Comparison of ENCODE assay signal across 24 mouse cellular contexts in genomic region chrX:94011656-94012173, GRCm38 (mm10). TPM values are rescaled to one million over a fixed set of nuclear protein-coding genes. Genes with fewer than 3 reads are reported as not detected.
DNase-seq lines count a peak whose midpoint lies in the region; ATAC-seq and TF ChIP-seq lines count a peak whose summit lies in the region.
"Had no signal": no experiment of that assay in that cellular context is flagged by ENCODE, and none has a peak within 500 bp of the region (broad histone marks: within the 10 kb centered on the region; RNA-seq: fewer than 3 reads in every experiment).

No protein-coding gene starts in this region.

- no peak for ATAC-seq in heart, embryonic 11.5 days (replicated peaks; ENCODE audit: insufficient number of reproducible peaks, low FRiP score, low TSS enrichment)
- 0 out of 2 replicates have a peak, but pooled peaks have one; percentile 37 for ATAC-seq in lung, postnatal 0 days
- 0 out of 2 replicates have a peak, but pooled peaks have one; percentile 43 for ATAC-seq in embryonic facial prominence, embryonic 15.5 days (ENCODE audit: insufficient number of reproducible peaks, low FRiP score, low TSS enrichment, low read depth)
- ATAC-seq: hindbrain, embryonic 16.5 days; inflammation-experienced regulatory T-cells, adult 6 months; intestine, postnatal 0 days had no signal

- no peak overlapping the region for H3K9ac ChIP-seq in heart, embryonic 11.5 days (ENCODE audit: low read depth, low read length)
- H3K9ac ChIP-seq in lung, postnatal 0 days (replicated peaks; ENCODE audit: low read depth), result no peak overlapping the region
- H3K9ac ChIP-seq in embryonic facial prominence, embryonic 15.5 days, result no peak overlapping the region
- H3K9ac ChIP-seq: forebrain, embryonic 13.5 days; forebrain, postnatal 0 days; heart, embryonic 13.5 days; hindbrain, embryonic 12.5 days had no signal

- no peak for TF ChIP-seq EP300 in lung, postnatal 0 days (IDR thresholded peaks at IDR 0.05)

- peak; percentile 7 to 27 for DNase-seq in heart, adult 18-20 months
- peak; percentile 32 for DNase-seq in lung, postnatal 0 days (ENCODE audit: low spot score)
- no peak for DNase-seq in lung, postnatal 4 days
- no peak for DNase-seq in adrenal gland, postnatal 25 days
- DNase-seq in left cerebral cortex, adult 11 months (ENCODE audit: low spot score), result no peak
- DNase-seq: cerebellum, adult 11-12 months; cerebellum, adult 9-10 months; cerebellum, postnatal 25 days had no signal

- H3K36me3 ChIP-seq in heart, embryonic 11.5 days (ENCODE audit: control insufficient read depth, insufficient read depth, low read length), result no peaks in the 10 kb centered on the region
- H3K36me3 ChIP-seq in lung, postnatal 0 days (ENCODE audit: insufficient read depth, low read length), result no peaks in the 10 kb centered on the region
- H3K36me3 ChIP-seq in embryonic facial prominence, embryonic 15.5 days, result no peaks in the 10 kb centered on the region
- H3K36me3 ChIP-seq: heart, embryonic 13.5 days; hindbrain, embryonic 12.5 days had no signal

- TF ChIP-seq CTCF in lung, postnatal 0 days (IDR thresholded peaks at IDR 0.05), result no peak

- WGBS in heart, embryonic 11.5 days (ENCODE audit: insufficient replicate concordance), result 84% methylated on average over 7 of the region's 7 CpGs
- 80% methylated on average over 7 of the region's 7 CpGs for WGBS in lung, postnatal 0 days
- 53% methylated on average over 7 of the region's 7 CpGs for WGBS in embryonic facial prominence, embryonic 15.5 days

- no peak overlapping the region for H3K4me2 ChIP-seq in heart, embryonic 11.5 days
- no peak overlapping the region for H3K4me2 ChIP-seq in lung, postnatal 0 days (replicated peaks; ENCODE audit: low read depth, low read length)
- H3K4me2 ChIP-seq in embryonic facial prominence, embryonic 15.5 days (replicated peaks), result no peak overlapping the region
- H3K4me2 ChIP-seq: hindbrain, embryonic 12.5 days had no signal

- no peaks in the 10 kb centered on the region for H3K9me3 ChIP-seq in heart, embryonic 11.5 days (replicated peaks; ENCODE audit: control insufficient read depth, low read length)
- H3K9me3 ChIP-seq in lung, postnatal 0 days (ENCODE audit: low read length), result no peaks in the 10 kb centered on the region
- H3K9me3 ChIP-seq in embryonic facial prominence, embryonic 15.5 days (replicated peaks), result no peaks in the 10 kb centered on the region
- H3K9me3 ChIP-seq: forebrain, embryonic 13.5 days; heart, embryonic 13.5 days; hindbrain, embryonic 12.5 days had no signal

- H3K4me1 ChIP-seq in heart, embryonic 11.5 days (ENCODE audit: control insufficient read depth, insufficient read depth, low read length), result no peaks in the 10 kb centered on the region
- H3K4me1 ChIP-seq in lung, postnatal 0 days (ENCODE audit: insufficient read depth, low read depth, low read length), result no peaks in the 10 kb centered on the region
- H3K4me1 ChIP-seq in embryonic facial prominence, embryonic 15.5 days, result no peaks in the 10 kb centered on the region
- H3K4me1 ChIP-seq: heart, embryonic 13.5 days; hindbrain, embryonic 12.5 days had no signal

- H3K27me3 ChIP-seq in heart, embryonic 11.5 days (ENCODE audit: control insufficient read depth, insufficient read depth, low read length), result peaks cover 23% of the 10 kb centered on the region
- H3K27me3 ChIP-seq in lung, postnatal 0 days (replicated peaks; ENCODE audit: insufficient read depth, low read length), result no peaks in the 10 kb centered on the region
- H3K27me3 ChIP-seq in embryonic facial prominence, embryonic 15.5 days, result peaks cover 21% of the 10 kb centered on the region

- no peak overlapping the region for H3K4me3 ChIP-seq in heart, embryonic 11.5 days (ENCODE audit: low read depth, low read length)
- H3K4me3 ChIP-seq in lung, postnatal 0 days (ENCODE audit: low read depth, low read length), result no peak overlapping the region
- no peak overlapping the region for H3K4me3 ChIP-seq in embryonic facial prominence, embryonic 15.5 days (replicated peaks)
- H3K4me3 ChIP-seq: forebrain, embryonic 13.5 days; heart, adult 2 months; heart, embryonic 13.5 days; hindbrain, embryonic 12.5 days had no signal

- no peak overlapping the region for H3K27ac ChIP-seq in heart, embryonic 11.5 days (ENCODE audit: low read depth, low read length)
- H3K27ac ChIP-seq in lung, postnatal 0 days (ENCODE audit: low read length), result no peak overlapping the region
- peak overlapping the region; percentile 75 for H3K27ac ChIP-seq in embryonic facial prominence, embryonic 15.5 days (replicated peaks)
- H3K27ac ChIP-seq: forebrain, embryonic 13.5 days; heart, adult 2 months; heart, embryonic 13.5 days; hindbrain, embryonic 12.5 days had no signal

RNA-seq across cellular contexts. Expression of gene AU015836, which starts 43.3 kb away (rescaled TPM):
- not detected for total RNA-seq in heart, adult 18-20 months (2021)
- 0.08 TPM in 1 of 2 replicates, not detected in the other for polyA plus RNA-seq in heart, embryonic 11.5 days (2014; fragmentation: Nextera tagmentation; extraction: Ambion mirVana)
- 0.11 TPM in 1 of 2 replicates, not detected in the other for polyA plus RNA-seq in lung, postnatal 0 days (2015; fragmentation: Nextera tagmentation; extraction: Ambion mirVana)
- polyA plus RNA-seq in embryonic facial prominence, embryonic 15.5 days (2015; fragmentation: Nextera tagmentation; extraction: Ambion mirVana), result not detected in 2 replicates
- not detected in 2 replicates for total RNA-seq in adrenal gland, postnatal 25 days (2021)
- total RNA-seq: adrenal gland, postnatal 10 days; forebrain, postnatal 0 days; gastrocnemius, adult 8-10 months; gastrocnemius, postnatal 4 days; heart, adult 2 months; heart, postnatal 4 days had no signal
- polyA plus RNA-seq: cortical plate, adult 2 months; forebrain, embryonic 13.5 days; forebrain, postnatal 0 days; heart, adult 2 months; heart, embryonic 13.5 days; heart, postnatal 0 days; hindbrain, embryonic 12.5 days; hindbrain, embryonic 16.5 days; inflammation-experienced regulatory T-cells, adult 6 months had no signal

Comparison
In these comparisons a context has a peak if more than half of its experiments do, and no peak if none do; other contexts are left out.
1. DNase-seq: peak in heart, adult 18-20 months (2 of 2) and lung, postnatal 0 days (single experiment); none in lung, postnatal 4 days (0 of 2), adrenal gland, postnatal 25 days (single experiment) and left cerebral cortex, adult 11 months (single experiment).